Mouse (Mus musculus) megakaryocyte, embryonic 14.5 days (primary cell): Measurements from ENCODE around the gene Golga5.

ENCODE experiments used
- FLI1 ChIP-seq: IDR thresholded peaks from 2 replicates; pipeline ENCODE4 v1.6.1; 2012; ENCODE audit warnings: low read length, inconsistent platforms, mixed read lengths
- GATA1 ChIP-seq: IDR thresholded peaks from 3 replicates; pipeline ENCODE4 v1.6.1; 2012; ENCODE audit warnings: mixed read lengths, low read length, inconsistent platforms, borderline replicate concordance

DNA sequence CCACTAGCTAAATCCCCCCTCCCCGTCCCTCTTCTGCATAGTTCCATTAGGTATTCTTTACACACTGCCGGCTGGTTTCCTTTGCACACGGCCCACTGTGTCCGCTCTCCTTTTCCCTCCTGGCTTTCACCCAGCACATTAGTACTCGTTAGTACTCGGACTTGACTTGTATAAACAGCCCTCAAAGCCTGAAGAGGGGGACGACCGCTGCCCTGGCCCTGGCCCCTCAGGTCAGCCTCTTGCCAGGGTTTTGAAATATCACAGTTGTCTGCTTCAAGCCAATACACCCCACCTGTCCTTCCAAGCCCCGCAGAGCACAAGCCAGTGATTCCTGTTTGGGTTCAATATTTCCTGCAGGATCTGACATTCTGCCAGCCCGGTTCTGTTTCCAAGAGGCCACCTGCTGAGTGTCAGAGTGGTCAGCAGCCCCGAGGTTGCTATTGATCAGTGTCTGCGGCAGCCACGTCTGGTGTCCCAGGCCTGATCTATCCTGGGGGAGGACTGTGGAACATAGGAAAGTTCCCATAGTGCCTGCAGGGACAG lies 52.9 kb downstream of the Golga5 start:
- TF ChIP-seq FLI1: no peak
- TF ChIP-seq GATA1: no peak
